Mouse (Mus musculus) right cerebral cortex, adult 2 months (tissue): Measurements from ENCODE around the gene Mfsd10.
A peak's percentile ranks its signal among the peaks of the same experiment; 100 is the strongest.

Experiments used
- DNase-seq, 2 experiments: peaks; one replicate each; pipeline ENCODE4 v3.0.0; 2021 to 2022; ENCODE audit warnings: low spot score in 2 of 2

The Mfsd10 gene

DNA sequence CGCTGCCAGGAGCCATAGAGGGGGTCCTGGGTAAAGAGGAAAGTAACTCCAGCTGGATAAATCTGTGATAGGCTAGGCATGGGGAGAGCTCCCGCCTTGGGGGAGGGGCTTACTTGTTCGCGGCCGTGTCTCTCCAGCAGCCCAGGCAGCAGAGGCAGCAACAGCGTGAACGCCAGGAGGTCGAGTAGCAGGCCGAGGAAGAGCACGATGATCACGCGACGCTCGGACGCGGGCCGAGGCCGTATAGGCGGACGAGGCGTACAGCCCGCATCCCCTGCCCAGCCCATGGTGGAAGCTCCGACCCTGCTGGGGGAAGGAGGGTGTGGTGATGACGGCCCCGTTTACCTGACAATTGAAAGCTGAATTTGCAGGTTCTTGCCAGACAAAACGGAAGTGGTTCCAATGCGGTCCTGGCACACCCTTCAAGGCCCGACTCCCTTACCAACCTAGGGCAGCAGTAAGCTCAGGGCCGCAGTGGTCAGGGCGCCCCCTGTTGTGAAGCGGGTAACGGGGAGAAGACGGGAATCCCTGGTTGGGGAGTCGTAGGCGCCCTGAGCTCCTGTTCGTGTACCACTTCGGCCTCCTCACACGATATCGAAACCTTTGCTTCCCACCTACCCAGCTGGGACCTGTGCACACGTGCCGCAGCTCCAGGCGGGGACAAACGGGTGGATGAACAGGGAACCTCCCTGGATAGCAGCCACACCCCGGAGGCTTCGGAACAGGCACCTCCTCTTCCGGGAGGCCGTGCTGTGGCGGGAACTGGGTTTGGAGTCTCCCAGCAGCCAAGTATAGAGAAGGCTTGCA lies at the start of gene Mfsd10:
Gene Mfsd10, minus strand, starts transcription at position 732 of the 807 bp plus-strand sequence.
- peak; percentile 80 to 81 for DNase-seq

GRCm38 (mm10) chr5:34670280-34670679 lies 33.3 kb upstream of the Mfsd10 start:
- DNase-seq: no peak

- DNase-seq: no peak
Observed at GRCm38 (mm10) chr5:34669493-34669892, 32.5 kb upstream of the Mfsd10 start.

GRCm38 (mm10) chr5:34663231-34663630 lies 26.2 kb upstream of the Mfsd10 start:
- DNase-seq: no peak

DNA sequence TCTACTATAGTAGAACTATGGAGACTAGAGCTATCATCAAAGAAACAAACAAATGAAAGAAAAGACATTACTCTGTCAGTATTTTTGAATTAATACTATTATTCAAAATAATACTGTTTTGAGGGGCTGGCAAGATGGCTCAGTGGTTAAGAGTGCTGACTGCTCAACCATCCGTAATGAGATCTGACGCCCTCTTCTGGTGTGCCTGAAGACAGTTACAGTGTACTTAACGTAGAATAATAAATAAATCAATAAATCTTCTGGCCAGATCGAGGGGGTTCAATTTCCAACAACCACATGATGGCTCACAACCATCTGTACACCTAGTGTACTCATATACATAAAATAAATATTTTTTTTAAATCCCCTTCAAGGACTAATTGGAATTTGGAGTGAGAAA lies 24.9 kb upstream of the Mfsd10 start:
- DNase-seq: no peak

DNA sequence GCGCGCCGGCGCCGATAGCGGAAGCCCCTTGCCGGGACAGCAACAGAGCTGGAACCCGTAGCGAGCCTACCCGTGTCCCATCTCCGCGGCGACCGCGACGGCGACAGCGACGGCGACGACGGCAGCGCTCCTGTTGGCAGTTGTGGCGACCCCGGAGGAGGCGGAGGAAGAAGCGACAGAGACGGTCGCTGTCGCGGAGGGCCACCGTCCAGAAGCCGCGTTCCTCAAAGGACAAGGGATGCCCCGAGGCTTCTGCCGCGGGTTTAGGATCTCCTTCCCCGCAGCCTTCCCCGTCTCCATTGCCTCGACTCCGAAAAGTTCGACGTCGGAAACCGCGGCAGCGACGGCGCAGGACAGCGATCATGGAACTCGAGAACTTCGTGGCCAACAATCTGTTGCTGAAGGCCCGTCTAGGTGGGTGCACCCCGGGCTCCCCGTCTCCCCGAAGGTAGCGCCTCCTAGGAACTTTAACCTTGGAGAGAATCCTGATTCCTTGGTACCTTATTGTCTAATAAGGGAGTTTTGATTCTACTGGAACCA lies 23.6 kb upstream of the Mfsd10 start:
- no peak for DNase-seq

DNA sequence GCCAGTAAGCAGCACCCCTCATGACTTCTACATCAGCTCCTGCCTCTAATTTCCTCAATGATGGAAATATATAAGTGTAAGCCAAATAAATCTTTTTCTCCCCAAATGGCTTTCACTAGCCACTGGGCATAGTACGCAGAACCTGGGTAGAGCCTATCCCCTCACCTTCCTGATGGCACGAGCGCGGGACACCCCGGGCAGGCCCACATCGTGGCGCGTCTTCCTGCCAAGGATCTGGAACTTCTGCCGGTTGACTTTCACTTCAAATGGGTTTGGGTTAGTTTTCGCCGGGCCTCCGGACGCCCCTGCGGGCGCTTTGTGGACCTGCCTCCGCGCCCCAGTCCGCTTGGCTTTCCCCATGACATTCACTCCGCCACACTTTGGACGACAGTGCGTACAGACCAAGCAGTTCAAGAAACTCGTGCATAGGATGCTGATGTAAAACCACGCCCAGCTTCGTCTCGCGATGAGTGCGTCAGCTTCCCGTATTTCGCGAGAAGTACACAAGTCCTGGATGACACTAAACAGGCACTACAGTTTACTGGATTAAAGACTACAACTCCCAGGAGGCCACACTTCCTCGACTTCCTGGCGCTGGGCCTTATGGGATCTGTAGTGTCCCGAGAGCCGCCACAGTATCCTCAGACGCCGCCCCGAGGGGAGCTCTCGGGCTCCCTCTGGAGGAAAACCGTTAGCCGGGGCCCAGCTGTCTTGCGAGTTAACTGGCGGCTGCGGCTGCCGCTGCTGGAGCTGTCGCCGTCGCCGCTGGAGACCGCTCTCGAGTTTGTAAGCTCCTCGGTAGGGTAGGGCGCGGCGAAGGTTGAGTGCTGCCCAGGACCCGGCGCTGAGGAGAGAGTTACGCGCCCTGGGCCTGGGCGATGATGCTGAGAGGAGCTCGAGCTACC lies 22.9 kb upstream of the Mfsd10 start, which contains the start of the genes Nop14 and Grk4:
Gene Nop14, minus strand, starts transcription at position 463 of the 905 bp plus-strand sequence.
Gene Grk4, plus strand, starts transcription at position 694 of the 905 bp plus-strand sequence.
- peak; percentile 99 to 100 for DNase-seq

DNA sequence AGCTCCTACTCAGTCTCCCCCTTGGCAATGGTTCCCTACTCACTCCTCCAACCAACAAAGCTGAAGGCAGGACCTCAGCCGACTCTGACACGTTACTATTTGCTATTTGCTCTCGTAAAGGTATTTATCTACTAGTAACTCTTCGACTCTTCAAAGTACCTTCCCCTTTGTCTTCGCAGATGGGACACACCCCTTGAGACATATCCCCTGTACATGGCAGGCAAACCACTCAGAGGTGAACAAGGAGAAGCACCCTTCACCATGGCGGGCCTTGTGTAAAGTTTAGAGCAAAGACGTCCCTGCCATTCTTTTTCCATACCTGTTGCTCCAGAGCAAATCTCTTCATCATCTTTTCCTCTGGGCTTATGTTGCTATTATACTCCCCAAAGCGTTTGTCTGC lies 20.5 kb upstream of the Mfsd10 start:
- no peak for DNase-seq

DNA sequence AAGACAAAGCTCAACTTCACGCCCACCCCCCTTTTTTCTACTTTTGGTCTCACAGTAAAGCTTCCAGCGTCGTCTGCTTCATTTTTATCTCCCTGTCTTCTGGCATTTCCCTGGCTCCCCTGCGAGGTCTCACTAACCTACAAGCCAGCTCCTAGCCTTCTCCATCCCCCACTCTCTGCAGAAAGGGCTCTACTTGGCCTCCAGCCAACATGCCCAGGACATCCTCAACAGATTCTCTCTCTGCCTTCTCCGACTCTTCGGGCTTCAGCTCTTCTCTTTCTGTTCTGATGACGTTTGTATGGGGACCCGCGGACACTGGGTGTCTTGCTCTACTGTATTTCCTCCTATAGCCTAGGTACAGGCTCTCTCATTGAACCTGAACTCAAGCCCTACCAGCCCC lies 17.9 kb upstream of the Mfsd10 start:
- no peak for DNase-seq

GRCm38 (mm10) chr5:34652961-34653360 lies 15.9 kb upstream of the Mfsd10 start:
- no peak for DNase-seq

GRCm38 (mm10) chr5:34647581-34647980 lies 10.6 kb upstream of the Mfsd10 start:
- DNase-seq: peak; percentile 60 to 68

- peak; percentile 73 to 75 for DNase-seq
Observed at GRCm38 (mm10) chr5:34642932-34643331, 5.9 kb upstream of the Mfsd10 start.

DNA sequence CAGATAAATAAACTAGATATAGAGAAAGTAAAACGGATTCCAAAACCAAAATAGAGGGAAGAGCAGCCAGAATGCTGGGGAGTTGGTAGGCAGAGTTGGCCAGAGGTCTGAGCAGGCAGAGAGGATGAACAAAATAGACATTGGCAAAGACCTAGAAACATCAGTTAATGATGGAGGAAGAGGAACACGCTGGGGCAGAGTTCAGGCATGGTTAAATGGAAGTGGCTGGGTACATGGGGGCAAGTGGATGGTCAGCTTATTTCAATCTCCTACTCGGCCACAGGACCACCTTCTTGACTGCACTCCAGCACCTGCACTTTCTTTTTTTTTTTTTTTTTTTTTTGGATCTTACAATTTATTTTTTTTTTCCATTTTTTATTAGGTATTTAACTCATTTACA lies 5.0 kb upstream of the Mfsd10 start:
- no peak for DNase-seq

DNA sequence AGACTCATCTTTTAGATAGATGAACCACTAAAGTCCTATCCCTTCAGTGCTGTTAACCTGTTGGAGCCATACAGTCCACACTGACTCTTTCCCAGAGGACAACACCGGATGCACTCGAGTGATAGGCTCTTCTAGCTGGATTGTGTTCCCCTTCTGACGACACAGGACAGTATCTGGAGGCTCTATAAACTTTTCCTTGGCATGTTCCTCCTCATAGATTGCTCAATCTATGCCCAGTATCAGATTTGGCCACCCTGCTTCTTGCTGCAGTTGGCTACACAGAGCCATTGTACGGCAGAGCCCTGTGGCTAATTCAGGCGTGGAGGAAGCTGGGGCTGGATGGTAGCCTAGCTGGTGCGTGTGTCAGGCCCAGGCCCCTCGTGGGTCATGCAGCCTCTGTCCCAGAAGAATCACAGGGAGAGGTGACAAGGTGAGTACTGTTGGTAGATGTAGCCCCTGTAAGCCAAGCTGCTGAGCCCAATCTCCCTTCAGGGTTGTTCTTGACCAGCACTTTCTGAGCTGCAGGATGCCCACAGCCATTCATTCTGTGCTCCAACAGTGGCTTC lies 662 bp upstream of the Mfsd10 start:
- DNase-seq: no peak

- peak in 1 of 2 experiments; percentile 32 for DNase-seq
Observed at GRCm38 (mm10) chr5:34635665-34636192, 1.3 kb downstream of the Mfsd10 start.

GRCm38 (mm10) chr5:34634746-34635400 lies 2.1 kb downstream of the Mfsd10 start:
- DNase-seq: no peak

- no peak for DNase-seq
Observed at GRCm38 (mm10) chr5:34633641-34634040, 3.4 kb downstream of the Mfsd10 start.

DNA sequence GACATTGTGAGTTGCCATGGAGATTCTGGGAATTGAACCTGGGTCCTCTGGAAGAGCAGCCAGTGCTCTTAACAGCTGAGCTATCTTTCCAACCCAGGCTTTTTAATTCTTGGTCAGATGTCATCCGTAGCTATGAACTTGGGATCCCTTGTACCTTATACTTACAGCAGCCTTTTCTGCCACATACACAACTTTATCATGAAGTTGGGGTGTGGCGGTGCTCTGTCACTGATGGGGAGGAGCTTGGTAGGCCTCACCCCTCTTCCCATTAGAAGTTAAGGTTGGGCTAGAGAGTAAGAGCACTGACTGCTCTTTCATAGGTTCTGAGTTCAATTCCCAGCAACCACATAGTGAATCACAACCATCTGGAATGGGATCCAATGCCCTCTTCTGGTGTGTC lies 4.0 kb downstream of the Mfsd10 start:
- no peak for DNase-seq

DNA sequence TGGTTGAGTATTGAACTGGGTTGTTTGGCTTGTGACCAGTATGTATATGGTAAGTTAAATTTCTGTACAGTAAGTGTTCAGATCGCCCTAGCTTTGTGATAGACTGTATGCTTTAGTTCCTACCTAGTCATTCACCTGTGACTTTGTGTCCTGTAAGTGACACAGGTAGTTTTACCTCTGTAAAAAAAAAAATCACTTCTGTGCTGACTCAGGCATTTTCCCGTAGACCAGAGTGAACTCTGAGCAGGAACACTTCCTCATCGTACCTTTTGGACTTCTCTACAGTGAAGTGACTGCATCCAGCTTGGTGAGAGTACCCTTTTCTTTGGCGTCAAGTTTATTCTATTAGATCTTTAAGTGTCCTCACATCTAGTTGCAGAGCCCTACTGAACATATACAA lies 27.0 kb downstream of the Mfsd10 start:
- DNase-seq: no peak

- no peak for DNase-seq
Observed at GRCm38 (mm10) chr5:34608226-34608625, 28.8 kb downstream of the Mfsd10 start.
